Mouse (Mus musculus) cerebellum, postnatal 36 days (tissue): ENCODE data around the gene Eif4ebp2.

Experiments
- DNase-seq, 2 experiments: peaks; one replicate each; pipeline ENCODE4 v3.0.0; 2021 to 2022; ENCODE audit warnings: mixed read lengths in 2 of 2

Eif4ebp2 gene

DNA sequence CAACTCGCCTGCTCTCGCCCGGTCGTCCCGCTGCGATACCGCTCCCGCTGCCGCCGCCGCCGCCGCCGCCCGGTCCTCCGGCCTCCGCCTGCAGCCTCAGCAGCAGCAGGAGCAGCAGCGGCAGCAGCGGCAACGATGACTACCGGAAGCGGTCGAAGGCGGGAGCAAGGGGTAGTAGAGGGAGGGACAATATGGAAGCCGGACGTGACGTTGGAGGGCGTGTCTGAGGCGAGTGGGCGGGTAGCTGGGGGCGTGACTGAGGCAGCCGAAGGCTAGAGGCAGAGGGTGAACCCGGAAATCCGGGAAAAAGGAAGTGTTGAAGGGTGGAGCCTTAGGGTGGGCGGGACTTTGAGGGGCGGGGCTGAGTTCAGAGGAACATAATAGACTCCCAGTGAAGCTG is at the start of gene Eif4ebp2:
Gene Eif4ebp2, minus strand, starts transcription at position 17 of the 400 bp plus-strand sequence.
- DNase-seq, result peak; percentile 96 to 97

DNA sequence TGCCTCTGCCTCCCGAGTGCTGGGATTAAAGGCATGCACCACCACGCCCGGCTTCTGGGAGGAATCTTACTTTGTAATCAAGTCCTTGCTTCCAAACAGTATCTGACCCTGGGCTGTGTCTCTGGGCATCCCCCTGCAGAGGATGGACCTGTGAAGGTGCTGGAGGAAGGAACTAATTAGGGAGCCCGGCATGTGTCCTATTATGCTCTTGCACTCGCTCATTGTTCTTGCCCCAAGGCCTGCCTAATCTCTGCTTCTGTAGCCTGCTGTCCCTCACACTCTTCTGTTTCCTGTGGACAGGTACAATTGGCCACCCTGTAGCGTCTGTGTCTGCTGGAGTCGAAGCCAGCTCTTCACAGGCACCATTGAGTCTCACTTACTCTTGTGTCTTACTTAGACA is 48.3 kb upstream of the Eif4ebp2 start:
- DNase-seq, result no peak

DNA sequence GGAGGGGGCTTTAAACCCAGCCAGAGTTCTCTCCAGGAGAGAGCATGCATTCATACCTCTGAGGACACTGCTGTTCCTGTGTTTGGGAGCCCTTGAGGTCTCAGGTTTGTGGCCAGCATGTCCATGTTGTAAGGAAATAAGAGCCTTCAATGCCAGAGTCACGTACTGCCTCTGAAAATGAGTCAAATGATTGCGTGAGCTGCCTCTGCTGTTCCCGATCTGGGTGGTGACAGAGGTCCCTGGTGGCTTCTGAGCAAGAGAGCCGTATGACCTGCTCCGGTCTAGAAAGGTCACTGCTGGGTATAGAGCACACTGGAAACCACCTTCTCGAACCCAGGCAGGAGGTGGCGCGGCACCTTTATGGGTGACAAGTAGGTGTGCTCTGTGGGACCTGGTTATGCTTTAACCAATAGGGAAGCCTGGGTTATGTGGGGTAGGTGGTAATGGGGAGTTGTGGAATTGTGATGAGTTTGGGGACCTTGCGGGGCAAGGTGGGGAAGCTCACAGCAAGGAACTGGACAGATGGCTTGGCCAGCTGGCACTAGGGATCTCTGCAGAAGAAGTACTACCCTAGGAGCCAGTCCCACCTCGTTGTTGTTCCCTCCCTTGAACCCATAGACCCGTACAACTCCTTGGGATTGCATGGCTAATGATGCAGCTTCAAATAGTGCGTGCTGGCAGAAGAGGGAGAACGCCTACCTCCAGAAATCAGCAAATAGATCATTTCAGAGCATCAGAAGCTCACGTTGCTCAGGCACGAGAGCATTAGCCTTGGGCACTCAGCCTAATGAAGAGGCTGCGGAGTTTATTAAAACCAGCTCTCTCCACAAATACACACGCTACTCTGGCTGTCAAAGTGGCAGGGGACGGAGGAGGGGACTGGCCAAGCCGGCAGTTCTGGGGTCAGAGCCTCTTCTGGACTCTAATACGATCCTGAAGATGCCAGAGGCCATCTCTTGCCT is 47.3 kb upstream of the Eif4ebp2 start:
- peak; percentile 16 to 38 for DNase-seq

DNA sequence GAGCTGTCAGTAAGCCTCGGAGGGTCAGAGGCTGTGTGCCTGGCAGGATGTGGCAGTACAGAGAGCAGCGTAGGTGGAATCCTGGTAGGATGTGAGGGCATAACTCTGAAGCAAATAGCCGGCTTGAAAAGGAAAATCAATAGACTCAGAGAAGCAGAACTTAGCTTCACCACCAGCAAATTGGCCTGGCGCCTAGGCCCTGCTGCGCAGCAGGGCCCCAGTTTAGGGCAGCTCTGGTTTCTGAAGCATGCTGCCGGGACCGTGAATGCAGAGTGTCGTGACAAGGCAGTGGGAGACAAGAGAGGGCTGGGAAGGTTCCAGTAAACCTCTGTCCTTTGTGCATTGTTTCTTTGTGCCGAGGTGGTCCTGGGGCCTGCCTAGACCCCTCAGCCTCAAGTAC is 43.8 kb upstream of the Eif4ebp2 start:
- no peak for DNase-seq

DNA sequence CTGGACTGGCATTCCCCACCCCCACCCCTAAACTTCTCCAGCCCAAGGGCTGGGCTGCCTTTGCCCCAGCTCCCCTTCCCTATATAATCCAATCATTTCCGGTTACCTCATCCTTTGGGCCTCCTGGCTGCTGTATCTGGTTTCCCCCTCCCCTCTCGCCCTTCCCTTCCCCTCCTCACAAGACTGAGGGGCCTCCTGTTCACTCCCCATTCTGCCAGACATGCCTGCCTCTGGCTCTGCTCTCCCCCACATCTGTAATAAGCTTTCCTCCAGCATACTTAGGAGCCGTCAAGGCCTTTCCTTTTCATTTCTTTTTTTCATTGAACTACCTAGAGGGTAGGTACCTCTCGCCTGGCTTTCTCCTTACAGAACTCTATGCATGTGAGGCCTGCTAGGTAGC is 43.0 kb upstream of the Eif4ebp2 start:
- no peak for DNase-seq

DNA sequence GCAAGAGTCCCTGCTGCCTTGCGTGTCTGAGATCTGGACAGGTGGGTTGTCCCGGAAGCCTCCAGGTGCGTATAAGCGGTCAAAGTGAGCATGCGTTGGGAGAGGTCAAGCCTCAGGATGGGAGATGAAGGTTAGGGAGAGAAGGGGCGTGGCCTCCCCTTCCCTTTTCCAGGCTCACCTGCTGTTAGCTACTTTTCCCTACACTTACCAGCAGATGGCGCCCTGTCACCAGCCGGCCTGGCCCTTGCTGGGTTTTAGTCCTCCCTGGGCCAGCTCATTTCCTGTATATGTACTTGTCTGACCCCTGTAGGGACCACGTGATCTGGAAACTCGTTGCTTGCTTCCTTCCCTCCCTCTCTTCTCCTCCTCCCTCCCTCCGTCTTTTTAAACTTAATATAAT is 39.6 kb upstream of the Eif4ebp2 start:
- DNase-seq, result peak; percentile 76 to 79

DNA sequence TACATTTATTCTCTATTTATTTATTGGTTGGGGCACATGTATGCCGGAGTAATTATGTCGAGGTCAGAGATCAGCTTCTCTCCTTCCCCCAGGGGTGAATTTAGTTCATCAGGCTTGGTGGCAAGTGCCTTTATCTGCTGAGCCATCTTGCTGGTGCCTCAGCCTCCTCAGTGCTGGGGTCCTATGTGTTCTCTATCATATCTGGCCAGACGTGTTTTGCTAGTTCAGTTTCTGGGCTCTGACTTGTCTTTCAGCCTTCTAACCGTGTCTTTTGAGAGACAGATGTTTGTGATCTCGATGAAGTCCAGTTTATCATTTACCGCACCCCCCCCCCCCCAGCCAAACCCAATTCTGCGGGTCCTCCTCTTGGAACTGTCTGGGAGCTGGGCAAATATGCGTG is 39.1 kb upstream of the Eif4ebp2 start:
- DNase-seq, result no peak

DNA sequence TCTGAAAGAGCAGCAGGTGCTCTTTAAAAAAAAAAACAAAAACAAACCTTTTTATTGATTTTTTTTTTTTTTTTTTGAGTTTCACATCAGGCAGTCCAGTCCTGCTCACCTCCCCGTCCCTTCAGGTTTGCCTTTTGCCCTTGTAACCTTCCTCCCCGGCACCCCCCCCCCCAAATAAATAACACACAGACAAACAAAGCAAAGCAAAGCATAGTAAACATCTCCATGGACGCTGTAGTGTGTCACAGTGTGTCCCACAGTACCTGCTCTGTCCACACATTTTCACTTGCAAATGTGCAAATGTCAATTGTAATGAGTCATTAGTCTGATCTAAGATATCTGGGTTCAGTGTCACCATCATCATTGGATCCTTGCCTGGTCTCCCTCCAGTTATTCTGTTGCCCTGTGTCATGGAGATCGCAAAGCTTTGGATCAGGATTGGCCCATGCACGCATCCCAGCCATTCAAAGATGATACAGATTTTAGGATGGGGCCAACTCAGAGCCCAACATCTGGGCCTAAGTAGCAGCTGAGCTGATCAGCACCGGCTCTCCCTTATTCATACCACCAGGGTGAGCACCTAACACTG is 36.2 kb upstream of the Eif4ebp2 start:
- no peak for DNase-seq

DNA sequence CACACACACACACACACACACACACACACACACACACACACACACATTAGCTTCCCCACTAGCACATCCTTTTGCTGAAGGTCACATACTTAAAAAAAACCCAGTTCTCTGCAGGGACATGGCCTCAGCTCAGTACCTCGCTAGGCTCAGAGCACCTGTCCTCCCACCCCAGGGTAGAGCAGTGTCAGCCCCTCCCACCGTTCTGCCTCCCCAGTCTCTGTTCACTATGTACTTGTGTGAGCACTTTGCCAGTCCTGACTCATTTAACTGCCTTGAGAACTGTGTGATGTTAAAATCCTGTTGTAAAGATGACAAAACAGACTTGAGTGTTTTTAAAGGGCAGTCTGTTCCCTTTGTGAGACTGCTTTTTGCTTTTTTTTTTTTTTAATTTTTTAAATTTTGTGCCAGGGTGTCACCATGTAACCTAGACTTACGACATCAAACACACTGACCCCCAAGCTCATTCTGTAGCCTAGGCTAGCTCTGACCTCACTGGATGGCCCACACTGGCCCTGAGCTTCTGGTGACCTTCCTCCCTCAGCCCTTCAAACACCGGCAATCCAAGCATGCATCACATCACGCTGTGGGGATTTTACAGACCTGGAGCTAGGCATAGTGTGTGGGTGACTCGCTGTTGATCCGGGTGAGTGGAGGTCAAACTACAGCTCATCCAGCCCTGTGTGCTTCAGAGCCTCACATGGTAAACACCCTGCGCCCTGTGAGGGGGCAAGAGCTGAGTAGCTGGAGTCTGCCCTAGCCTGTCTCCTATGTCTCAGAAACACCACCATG is 34.3 kb upstream of the Eif4ebp2 start:
- no peak for DNase-seq

DNA sequence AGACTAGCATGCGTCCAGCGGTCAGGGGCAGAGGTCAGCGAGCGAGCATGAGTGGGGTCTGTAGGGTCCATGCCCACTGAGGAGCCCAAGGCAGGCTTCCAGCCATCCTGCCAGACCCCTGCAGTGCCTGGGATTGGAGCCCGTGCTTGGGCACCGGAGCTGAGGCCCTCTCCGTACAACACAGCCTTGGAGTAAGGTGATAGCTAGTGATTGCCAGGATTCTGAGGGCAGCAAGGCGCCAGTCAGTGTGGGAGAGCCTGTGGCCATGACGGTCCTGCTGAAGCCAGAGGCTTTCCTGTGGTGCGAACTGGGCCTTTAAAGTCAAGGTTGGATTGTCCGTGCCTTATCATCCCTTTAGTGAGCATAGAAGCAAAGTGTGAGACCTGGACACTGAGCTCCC is 32.3 kb upstream of the Eif4ebp2 start:
- DNase-seq, result no peak

DNA sequence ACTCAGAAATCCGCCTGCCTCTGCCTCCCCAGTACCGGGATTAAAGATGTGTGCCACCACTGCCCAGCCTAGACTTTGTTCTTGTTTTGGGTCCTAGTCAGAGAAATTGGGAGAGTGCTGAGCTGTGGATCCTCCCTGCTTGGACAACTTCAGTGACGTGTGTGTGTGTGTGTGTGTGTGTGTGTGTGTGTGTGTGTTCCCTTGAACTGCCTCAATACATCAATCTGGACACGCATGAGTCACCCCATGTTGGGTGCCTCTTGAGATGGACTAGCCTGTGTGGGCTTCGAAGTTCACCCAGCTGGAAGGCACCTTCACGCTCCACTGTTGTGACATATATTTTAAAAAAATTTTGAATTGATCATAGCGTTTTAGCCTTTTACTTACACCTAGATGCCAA is 30.3 kb upstream of the Eif4ebp2 start:
- no peak for DNase-seq

DNA sequence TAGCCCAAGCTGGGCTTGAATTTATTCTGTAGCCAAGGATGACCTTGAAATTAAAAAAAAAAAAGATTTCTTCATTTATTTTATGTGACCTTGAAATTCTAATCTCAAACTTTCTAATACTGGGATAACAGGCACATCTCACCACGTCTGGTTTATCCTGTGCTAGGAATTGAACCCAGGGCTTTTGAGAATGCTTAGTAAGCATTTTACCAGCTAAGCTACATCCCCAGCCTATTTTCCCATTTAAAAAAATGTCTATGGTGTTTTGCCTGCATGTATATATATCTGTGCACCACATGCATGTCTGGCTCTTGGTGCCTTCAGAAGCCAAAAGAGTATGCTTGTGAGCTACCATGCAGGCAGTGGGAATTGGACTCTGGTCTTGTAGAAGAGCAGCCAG is 28.0 kb upstream of the Eif4ebp2 start:
- no peak for DNase-seq

DNA sequence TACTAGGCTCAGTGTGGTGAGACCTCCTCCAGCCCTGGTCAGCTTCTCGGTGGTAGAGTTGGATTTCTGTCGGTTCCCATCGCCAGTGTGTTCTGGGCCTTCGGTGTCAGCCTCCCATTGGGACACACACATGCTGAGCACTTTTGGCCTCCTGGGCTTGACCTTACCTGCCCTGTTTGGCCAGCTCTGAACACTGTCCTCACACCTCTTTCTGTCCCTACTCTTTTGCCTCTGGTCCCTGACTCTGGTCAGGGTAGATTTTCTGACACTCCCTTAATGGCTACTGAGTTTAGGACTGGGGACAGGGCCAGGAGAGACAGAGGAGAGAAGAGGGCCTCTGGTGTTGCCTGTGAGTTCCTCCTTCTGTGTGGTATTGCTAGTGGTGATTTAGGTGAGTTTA is 27.5 kb upstream of the Eif4ebp2 start:
- no peak for DNase-seq

DNA sequence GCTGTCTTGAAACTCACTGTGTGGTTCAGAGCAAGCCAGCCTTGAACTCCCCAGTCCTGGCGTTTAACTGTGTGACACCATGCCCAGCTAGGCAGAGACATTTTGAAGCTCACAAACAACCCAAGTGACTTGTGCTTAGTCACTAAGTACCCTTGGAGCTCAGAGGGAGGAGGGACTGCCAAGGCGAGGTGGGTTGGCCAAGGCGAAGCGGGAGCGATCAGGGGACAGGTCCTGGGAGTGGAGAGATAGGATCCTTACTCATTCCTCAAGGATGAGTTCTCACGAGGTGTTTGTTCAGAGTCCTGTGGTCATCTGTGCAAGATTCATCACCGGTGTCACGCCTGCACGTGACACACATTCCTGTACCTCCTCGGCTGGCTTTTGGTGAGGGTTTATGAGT is 27.0 kb upstream of the Eif4ebp2 start:
- DNase-seq, result no peak

DNA sequence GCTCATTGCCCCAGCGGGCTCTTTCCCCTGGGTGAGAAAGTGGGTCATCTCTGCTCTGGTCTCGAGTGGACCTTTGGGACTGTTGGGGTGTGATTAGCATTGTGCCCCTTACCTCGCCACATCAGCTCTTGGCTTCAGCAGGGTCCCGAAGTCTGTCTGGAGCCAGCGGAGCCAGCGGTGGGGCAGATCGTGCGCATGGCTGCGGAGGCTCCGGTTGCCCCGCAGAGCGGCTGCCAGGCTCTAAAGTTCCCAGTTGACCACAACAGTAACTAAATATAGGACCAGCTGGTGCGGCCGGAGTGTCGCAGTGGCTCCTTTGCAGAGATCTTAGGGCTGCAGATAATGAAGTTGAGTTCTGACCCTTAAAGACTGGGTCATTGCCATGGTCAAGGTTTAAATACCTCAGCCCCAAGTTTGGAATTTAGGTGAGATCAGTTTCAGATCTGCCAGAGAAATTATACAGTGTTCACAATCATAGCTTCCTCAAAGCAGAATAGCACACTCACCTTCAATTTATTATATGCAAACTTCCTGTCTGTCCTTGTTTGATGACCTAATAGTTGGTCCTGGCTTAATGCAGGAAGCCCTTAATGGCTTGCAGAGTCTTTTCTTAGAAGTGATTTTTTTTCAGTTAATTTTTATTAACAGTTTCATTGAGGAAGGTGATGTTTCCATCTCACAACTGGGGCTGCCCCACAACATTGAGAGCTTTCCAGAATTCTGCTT is 24.1 kb upstream of the Eif4ebp2 start:
- DNase-seq, result no peak

DNA sequence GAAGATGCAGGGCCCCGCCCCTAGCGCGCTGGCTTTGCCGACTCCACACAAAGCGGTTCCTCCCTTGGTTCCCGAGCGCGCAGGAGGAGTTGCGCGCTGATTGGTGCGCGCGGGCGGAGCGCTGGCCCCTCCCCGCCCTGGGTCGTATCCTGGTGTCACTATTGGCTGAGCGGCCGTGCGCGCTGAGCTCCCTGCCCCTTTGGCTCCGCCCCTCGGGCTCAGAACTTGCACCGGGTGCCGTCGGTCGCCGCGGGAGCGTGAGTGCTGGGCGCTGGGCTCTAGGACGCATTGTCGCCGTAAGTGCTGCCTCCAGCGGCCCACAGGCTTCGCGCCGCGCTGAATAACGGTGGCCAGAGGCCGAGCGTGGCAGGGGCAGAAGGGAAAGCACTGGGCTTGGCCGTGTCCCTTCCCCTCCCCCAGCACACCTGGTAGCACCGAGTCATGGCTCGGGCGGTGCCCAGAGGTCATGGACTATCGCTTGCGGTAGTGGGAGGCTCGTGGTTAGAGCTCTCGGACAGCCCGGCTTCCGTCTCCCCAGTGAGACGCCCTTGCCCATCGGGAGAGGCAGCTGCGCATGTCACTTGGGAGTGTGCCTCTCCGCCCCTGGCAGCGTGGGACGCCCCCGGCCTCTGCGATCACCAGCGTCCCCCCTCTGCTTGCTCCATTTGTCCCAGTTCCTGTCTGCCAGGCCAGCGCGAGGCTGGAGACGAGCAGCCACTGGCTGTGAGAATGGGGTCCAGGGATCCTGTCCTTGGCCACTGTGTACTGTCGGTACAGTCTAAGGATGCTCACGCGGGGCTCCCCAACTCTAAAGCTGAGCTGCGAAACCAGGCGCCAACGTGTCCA is 23.4 kb upstream of the Eif4ebp2 start, which contains the start of gene Lrrc20:
Gene Lrrc20, plus strand, starts transcription at position 208 of the 846 bp plus-strand sequence.
- DNase-seq, result peak; percentile 89 to 94

DNA sequence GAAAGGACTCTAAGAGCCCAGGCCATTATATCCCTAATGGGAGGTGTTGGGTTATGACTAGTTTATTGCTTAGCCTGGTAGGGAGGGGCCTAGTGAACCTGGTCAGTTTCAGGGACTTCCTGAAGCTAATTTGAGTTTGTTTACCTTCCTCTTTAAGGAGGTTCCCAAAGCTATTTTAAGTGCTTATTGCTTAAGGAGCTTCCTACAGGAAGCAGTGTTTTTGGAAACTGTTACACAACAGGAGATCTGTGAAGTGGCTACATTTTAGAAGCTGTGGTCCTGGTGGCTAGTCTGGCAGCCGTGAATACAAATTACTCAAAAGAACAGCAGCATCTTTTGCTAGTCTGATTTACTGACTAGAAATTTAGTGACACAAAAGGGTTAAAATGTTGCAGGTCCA is 21.9 kb upstream of the Eif4ebp2 start:
- DNase-seq, result no peak

DNA sequence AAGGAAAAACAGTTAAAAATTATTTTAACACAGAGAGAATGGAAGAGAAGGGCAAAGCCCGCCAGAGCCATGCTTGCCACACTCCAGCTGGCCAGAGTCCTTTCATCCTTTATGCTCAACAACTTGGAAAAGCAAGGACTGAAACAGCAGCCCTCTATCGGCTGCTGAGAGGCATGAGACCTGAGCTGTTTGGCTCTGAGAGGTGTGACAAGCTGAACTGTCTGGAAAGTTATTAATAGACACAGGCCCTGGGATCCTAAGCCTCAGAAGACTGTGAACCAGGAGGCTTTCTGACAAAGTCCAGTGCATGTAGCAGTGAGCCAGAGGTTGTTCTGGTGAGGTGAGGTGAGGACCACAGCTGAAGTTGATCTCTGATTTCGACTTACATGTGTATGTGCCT is 21.2 kb upstream of the Eif4ebp2 start:
- DNase-seq, result no peak

DNA sequence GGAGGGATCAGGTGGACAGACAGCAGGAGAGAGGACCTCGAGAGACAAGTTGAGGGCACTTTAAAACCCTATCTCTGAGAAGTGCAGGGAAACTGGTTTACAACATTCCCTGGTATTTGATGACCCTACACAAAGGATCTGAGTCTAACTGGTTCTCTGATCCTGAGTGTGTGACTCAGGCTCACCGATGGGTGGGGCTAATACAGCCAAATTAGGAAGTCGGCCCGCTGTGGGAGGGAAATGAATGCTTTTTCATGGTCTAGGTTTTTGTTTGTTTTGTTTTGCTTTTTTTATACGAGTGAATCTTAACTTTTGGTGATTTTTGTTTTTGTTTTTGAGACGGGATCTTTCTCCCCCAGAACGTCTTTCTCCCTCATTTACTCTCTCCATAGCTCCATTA is 16.4 kb upstream of the Eif4ebp2 start:
- no peak for DNase-seq

DNA sequence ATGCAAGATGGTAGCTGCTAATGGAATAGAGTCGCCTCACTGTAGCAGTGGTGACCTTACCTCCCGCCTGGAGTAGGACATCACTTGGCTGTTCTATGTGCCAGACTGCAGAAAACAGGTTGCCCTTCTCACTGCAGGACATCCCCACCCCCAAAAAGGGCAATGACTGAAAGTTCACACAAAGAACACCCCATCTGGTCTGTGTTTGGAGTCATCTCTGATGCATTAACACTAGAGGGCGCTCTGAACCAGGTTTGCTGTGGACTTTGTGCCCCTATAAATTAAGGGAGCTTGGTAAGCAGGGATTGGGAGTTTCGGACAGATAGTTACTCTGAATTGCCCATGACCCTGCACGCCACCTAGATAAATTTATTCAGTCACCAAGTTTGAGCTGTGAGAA is 14.4 kb upstream of the Eif4ebp2 start:
- peak in 1 of 2 experiments; percentile 37 for DNase-seq

DNA sequence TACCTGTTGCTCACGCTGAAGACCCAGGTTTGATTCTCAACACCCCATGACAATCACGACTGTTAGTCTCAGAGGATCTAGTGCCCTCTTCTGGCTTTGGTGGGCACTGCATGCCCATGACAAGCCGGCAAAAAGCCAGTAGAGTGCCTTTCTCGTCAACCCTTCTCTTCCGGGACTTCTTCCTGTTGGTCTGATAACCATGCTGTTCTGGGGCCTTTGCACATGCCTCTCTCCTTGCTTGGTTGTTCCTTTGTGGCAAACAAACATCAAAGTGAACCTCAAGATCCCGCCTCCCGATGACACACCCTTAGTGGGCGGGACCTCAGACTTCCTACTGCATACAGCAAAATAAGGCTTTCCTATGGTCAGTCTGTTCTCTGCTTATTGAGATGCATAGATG is 13.8 kb upstream of the Eif4ebp2 start:
- no peak for DNase-seq

DNA sequence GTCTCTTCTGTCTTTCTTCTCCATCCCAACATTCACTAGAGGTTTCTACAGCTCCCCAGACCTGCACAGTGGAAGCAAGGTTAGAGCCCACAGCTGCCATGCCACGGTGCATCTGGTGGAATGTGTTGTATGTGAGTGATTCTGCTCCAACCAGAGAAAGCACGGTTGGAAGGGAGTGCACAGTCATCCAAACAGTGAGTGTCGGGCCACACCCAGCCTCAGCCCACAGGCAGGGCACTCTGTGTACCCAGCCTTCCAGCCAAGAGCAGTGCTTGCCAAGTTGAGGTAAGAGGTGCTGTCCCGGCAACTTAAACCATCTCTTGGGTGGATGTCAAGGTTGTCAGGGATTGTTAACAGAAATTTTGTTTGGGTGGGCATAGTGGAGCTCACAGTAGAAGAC is 12.5 kb upstream of the Eif4ebp2 start:
- DNase-seq, result no peak
